Mouse (Mus musculus) lung, postnatal 4 days (tissue): ENCODE measurements around the gene Unc5c.

Experiments
- DNase-seq, 2 experiments: peaks; one replicate each; pipeline ENCODE4 v3.0.0; 2021

The Unc5c gene

DNA sequence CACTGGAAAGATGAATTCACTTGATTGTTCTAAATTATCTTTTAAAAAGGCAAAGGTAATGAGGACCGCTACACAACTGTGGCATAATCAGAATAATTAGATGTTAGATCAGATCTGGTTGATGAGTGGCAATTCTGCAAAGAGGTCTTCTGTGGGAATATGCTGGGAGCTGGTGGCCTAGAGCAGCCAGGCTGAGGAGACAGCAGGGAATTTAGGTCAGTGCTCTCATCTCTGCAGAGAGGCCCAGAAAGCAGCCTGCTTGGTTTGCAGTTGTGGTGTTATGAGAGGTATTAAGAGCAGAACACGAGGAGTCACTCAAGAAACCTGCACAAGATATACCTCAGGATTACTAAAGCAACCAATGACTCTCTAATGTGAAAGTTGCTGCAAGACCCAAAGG, 133.9 kb downstream of the Unc5c start:
- DNase-seq: no peak

DNA sequence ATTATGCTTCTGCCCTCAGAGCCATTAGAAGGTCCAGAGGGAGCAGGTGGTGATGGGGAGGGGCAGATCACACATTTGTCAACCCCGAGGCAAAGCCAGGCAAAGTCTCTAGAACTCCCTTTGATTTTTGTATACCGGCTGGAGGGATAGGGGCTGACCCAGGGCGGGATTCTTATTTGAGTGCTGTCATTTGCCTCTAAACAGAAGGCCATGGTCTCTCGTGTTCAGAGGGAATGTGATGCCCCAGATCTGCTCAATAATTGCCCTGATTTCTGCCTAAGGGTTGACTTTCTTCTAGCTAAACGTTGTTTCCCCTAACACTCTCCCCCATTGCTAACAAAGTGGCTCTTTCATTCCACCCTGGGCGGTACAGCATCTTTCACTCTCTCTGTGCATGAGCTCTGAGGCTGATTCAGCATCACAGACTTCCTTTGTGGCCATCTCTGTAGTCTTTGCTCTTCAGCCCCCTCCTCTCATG, 136.1 kb downstream of the Unc5c start:
- no peak for DNase-seq

DNA sequence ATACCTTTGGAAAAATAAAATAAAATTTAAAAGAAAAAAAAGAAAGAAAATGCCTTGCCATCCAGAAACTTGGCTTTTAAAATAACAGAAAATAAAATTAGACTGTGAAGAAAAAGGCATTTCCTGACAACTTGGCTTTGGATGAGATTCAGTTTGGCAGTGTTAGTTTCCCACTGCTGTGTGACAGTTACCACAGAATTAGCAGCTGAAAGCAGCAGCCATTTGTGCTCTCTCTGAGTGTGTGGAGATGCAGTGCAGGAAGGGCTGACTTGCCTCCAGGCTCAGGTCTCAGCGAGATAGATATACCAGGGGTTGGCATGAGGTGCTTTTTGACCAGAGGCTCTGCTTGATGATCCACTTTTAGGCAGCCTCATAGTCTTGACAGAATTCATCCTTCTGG, 151.7 kb downstream of the Unc5c start:
- no peak for DNase-seq

GRCm38 (mm10) chr3:141618675-141619074, 153.7 kb downstream of the Unc5c start:
- no peak for DNase-seq

GRCm38 (mm10) chr3:141621496-141621895, 156.5 kb downstream of the Unc5c start:
- no peak for DNase-seq

DNA sequence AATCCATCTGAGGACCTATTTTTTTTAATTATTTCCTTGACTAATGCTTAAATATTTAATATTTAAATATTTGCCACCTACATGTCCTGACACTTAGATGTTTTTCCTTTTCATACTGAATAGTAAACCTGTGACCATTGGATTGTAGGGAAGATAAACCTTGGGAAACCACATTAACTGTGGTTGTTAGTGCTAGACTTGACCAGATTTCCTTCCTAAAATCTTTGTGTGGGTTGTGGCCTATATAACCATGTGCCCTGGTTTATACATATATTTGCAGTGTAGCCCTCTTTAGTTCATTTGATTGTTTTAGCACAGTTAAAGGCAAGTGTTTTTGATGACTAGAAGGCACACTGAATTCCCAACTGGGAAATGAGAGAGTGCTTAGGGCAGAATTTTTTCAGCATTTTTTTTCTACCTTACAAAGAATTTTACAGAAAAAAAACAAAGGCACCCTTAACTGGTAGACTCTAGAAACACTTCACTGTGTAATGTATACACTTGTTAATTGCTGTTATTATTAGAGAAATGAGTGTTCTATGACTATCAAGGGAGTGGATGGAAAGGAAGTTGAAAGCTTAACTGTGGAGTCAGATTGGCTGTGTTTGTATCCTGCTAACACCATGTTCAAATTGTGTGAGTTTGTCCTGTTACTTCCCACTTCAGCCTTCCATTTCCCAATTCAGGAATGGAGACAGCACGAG, 162.1 kb downstream of the Unc5c start:
- no peak for DNase-seq

- no peak for DNase-seq
Measured at GRCm38 (mm10) chr3:141627639-141627977, 162.6 kb downstream of the Unc5c start.

GRCm38 (mm10) chr3:141629431-141629830, 164.4 kb downstream of the Unc5c start:
- no peak for DNase-seq

- DNase-seq: no peak
Measured at GRCm38 (mm10) chr3:141637900-141638299, 172.9 kb downstream of the Unc5c start.

GRCm38 (mm10) chr3:141644264-141644663, 179.2 kb downstream of the Unc5c start:
- no peak for DNase-seq

DNA sequence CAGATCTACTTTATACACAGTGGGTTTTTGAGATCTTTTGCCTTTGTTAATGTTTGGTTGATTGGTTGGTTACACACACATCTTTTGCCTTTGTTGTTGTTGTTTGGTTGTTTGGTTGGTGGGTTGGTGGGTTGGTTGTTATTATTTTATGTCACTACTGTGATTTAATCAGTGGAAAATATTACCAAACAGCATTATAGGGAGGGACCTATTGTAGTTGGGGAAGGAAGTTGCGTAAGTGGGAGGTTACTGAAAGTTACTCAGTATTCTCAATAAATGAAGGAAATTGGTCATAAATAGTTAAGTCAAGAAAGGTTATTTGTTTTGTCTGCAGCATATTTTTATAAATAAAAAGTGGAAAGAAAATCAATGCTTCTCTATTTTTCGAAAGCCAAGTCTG, 181.6 kb downstream of the Unc5c start:
- no peak for DNase-seq

DNA sequence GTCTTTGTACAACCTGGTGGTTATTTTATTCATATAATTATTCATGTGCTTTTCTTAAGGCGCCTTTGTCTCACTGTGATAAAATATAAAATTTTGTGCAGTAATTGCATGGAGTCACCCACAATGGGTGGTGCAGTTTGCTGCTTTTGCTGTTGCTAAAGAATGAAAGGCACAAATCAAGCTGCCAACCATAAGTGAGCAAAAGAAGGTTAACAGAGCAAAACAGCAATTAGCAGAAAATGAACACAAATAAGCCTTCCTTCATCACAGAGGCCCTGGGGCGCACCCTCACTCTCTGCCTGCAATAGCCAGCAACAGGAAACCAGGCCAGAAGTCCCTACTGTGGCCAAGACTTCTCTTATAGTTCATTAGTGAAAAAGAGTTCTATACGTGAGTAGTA, 185.6 kb downstream of the Unc5c start:
- DNase-seq: no peak

DNA sequence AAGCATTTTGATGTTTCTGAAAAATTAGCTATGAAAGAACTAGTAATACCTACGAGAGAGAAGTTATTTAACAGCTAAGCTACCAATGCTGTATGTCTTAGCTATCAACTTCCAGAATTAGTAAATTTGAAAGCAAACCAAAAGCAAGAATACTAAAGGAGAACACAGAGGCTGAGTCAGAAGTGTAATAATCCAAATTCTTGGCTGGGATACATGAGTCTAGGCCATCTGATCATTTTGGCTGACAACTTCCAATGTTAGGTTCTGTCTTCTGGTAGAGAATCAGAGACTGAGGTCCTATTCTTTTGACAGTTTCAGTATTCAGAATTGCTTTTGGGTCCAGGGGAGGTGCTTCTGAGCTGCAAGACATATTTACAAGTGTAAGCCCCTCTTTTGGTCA, 188.9 kb downstream of the Unc5c start:
- no peak for DNase-seq

DNA sequence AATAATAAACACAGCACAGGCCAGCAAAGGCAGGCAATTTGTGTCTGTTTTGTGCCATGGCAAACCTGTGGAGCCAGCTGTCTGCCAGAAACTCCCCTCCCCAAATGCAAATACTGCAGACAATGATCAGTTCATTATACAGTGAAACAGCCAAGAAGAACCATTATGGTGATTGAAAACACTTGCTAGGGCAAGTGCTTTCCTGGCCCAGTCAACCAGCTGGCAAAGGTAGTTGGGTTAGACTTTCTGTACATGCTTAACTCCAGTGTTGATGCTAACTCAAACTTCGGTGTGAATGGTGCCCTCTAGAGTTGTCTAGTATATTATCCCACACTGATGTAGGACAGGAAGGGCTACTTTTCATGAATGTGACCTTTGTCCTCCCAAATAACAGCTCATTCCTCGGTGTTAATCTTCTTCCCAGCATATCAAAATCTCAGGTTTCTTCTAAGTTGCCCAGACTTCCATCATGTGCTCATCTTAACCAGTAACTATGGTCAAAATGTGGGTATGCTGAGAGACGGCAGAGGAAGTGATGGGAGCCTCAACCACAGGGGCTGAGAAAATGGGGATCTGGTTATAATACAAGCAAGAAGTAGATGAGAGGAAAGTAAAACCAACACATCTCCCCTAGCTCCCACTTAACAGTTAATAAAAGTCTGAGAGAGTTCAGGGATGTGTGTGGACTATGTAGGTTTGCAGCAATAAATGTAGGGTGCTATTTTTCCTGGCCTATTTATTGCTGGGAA, 194.2 kb downstream of the Unc5c start:
- DNase-seq: peak in 1 of 2 experiments; percentile 18

GRCm38 (mm10) chr3:141660065-141661062, 195.3 kb downstream of the Unc5c start:
- peak in 1 of 2 experiments; percentile 21 for DNase-seq

DNA sequence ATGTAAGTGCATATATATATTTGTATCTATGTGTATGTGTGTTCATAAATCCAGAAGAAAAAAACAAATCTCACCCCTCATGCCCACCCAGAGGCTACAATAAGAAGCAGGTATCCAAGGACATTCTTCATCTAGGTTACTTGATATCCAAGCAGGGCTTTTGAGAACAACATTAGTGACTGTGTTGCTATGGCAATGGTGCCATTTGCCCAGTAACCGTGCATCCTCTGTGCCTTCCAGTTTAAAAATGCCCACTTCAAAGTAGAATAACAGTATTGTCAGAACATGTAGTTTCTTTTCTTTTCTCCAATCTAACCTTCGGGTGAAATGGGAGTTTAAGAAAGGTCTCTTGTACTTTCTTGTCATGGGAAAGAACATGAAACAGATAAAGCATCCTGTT, 224.1 kb downstream of the Unc5c start:
- DNase-seq: no peak

DNA sequence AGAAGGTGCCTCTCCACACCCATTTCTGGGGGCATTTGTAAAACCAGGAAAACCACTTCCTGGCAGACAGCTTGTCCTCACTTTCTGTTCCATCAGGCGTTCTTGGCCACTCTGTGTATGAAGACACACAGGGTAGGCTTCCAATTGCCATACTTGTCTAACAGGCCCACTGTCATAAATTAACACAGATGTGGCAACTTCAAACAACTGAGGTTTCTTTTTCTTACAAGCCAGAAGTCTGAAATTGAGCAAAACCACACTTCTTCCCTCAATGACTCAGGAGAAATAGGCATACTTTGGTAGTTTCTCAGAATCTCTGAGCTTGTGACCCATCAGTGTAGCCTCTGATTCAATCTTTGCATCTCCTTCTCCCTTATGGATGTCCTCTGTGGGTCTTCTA, 225.7 kb downstream of the Unc5c start:
- no peak for DNase-seq

DNA sequence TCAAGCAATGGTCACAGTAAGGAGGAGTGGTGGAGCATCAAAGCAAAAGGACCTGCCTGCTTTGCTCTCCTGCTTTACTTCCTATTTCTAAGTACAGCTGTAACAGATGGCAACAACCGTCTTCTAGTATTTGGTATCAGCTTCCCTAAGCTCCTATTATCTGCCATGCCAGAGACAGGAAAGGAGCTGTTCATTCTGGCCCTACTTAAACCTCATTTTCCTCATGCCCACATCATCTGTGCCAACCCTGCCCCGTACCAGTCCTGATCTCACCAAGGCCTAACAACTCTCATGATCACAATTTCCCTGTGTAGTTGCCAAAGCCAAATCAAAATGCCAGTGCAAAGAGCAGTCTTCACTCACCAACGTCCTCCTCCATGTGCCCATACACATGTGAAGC, 226.4 kb downstream of the Unc5c start:
- no peak for DNase-seq

- DNase-seq: no peak
Measured at GRCm38 (mm10) chr3:141691846-141692245, 226.8 kb downstream of the Unc5c start.

DNA sequence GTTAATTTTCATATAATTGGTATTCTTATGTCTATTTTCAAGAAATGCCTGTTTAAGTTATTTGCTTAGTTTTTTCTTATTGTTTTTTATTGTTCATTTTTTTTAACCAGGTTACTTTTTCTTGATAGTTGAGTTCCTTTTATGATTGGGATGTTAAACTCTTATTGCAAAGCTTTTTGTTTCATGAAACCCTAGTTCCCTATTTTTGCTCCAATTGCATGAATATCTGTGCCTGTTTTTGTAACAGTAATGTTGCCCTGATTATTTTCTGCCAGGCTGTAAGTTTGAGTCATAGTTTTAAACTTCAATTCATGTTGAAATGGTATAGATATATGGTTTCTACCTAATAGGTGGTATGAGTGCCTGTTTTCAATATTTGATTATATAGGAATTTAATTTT, 234.2 kb downstream of the Unc5c start:
- DNase-seq: no peak

- no peak for DNase-seq
Measured at GRCm38 (mm10) chr3:141701381-141701909, 236.4 kb downstream of the Unc5c start.

GRCm38 (mm10) chr3:141711601-141712000, 246.6 kb downstream of the Unc5c start:
- no peak for DNase-seq

GRCm38 (mm10) chr3:141716371-141716770, 251.4 kb downstream of the Unc5c start:
- no peak for DNase-seq
